Mouse (Mus musculus): ENCODE data around the gene Mnd1.

DNA sequence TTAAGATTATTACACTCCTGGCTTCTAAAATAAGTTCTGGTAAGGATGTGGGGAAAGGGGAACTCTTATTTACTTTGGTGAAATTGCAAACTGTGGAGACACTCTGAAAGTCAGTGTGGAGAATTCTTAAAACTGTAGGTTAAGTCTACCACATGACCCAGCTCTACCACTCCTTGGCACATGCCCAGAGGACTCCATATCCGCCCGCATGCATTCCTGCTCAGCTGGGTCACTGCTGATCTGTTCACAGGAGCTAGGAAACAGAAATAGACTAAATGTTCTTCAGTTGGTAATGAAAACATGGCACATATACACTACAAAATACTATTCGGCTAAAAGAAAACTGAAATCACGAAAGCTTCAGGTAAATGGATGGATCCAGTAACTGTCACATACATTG, 78.1 kb downstream of the Mnd1 start:
- no peak for TF ChIP-seq CTCF (IDR thresholded peaks at IDR 0.05; ENCODE audit: control insufficient read depth, insufficient read depth, insufficient replicate concordance, low read depth, low read length)
- TF ChIP-seq POLR2A (IDR thresholded peaks at IDR 0.05; ENCODE audit: control insufficient read depth, low read depth, low read length), result no peak

All from testis, adult 2 months (tissue).